Mouse (Mus musculus): Measurements from ENCODE around the gene Cacna1a. TPM values are rescaled to one million over a fixed set of nuclear protein-coding genes. Genes with fewer than 3 reads are reported as not detected.

The Cacna1a gene
- total RNA-seq (2015) (1.8 and 3.3 TPM in 2 replicates), total RNA-seq (2017) (0.21 and 1.6 TPM in 2 replicates)

DNA sequence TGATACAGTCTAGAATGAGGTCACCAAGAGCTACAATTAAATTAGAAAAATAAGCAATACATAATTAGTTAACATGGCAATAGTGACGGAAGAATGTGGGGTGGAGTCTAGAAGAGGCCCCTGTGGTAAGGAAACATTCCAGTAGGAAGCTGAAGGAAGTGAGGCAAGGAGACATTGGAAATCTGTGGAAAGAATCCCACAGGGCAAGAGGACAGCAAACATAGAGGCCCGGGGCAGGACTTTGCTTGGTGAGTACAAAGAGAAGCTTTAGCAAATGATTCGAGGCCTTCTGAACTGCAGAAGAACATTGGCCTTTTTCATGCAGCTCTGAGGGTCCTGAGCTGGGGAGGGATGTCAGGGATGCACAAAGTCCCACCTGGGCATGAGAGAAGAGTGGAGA lies at the start of gene Cacna1a:
TSS of gene Cacna1a (plus strand) at position 166 of the 400 bp plus-strand sequence.
- ATAC-seq (replicated peaks; ENCODE audit: poor library complexity): no peak

DNA sequence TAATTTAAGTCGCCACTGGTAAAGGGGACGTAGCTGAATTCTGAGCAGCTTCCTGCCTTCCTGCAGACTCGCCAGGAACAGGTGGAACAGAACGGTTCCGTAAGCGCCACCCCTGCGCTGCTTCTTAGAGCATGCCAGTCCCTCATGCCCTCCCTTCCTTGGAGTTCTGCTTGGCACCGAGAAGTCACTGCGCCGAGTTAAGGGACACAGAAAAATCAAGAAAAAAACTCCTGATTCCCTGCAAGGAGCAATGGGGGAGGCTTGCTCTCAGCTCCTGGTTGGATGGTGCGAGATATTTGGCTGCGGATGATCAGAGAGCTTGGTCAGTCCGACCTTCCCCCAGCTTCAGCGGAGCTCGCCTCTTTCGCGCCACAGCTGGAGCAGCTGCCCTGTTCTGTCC lies 49.7 kb upstream of the Cacna1a start:
- ATAC-seq (replicated peaks; ENCODE audit: poor library complexity): no peak

DNA sequence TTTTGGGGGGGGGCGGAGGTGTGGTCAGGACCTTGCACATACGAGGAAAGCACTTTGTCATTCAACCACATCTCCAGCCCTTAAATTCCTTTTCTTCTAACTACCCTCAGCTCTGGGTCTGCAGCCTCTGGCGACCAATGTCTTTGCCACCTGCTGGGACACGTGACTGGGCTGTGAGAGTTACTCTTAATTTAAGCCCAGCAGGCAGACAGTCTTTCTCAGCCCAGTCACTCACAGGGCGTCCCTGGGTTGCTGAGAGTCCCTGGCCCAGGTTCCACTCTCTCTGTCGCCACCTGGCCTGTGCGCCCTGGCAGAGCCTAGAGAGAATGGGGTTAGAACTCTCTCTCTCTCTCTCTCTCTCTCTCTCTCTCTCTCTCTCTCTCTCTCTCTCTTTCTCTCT lies 48.9 kb upstream of the Cacna1a start:
- ATAC-seq (replicated peaks; ENCODE audit: poor library complexity): no peak

DNA sequence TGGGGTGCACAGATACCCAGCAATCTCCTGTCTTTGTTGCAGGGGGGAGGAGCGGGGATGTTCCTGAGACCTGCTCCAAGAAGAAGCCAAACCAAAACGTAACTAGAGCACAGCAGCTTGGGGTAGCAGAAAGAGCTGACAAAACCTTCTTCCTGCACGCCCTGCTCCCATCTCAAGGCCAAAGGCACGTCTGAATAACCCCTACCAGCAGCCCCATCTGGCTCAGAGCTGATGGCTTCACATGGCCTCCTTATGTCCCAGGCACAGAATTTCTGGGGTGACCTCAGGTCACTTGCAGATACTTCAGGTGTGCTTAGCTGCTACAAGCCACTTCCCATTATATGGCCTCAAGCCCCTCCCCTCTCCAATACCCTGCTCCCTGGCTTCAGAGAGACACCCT lies 48.4 kb upstream of the Cacna1a start:
- ATAC-seq (replicated peaks; ENCODE audit: poor library complexity): no peak

DNA sequence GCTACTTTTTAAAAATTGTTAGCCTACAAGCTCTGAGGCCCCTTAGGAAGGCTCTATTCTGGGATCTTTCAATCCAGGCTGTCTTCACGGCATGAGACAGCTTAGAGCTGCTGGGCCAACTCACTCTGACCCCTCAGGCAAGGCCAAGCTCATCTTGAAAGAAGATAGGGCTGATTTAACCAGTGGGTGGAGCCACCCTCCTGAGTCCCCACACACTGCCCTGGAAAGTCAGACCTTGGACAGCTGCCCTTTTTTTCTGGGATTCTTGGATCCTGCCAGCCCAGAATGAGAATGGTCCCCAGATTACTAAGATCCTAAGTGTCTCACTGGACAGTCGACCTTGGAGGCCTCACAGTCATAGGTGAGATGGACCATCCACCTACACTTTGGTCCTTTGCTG lies 47.6 kb upstream of the Cacna1a start:
- ATAC-seq (replicated peaks; ENCODE audit: poor library complexity): no peak

DNA sequence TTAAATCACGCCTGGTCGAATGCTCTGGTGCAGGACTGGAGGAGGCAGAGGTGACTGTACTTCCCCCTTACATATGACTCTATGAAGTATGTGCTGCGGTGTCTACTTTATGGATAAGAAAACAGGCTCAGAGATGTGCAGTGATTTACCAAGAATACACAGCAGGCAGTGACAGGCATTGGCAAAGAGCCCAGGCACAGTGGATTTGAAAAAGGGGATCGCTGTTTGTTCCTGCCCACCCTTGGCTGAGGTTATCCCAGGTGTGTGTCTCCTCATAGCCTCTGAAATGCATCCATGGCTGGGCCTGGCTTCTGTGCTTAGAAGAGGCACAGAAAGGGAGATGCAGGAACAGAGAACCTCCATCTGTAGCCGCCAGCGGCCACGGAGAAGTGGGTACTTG lies 42.7 kb upstream of the Cacna1a start:
- no peak for ATAC-seq (replicated peaks; ENCODE audit: poor library complexity)

DNA sequence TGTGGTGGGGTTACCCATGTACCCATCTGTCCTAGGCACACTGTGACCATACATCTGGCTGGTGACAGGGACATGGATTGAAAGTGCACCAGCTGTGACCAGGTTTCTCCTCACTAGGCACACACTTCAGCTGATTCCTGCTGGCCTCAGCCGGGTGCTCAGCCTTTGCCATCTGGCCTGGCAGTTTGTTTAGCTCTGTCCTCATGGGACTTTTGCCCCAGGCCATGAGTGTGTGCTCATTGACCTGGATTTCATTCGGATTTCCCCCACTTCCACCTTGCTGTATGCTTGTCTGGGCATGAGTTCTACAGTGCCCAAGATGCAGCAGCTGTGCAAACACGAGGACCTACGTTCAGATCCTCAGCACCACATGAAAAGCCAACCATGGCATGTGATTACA lies 41.8 kb upstream of the Cacna1a start:
- no peak for ATAC-seq (replicated peaks; ENCODE audit: poor library complexity)

DNA sequence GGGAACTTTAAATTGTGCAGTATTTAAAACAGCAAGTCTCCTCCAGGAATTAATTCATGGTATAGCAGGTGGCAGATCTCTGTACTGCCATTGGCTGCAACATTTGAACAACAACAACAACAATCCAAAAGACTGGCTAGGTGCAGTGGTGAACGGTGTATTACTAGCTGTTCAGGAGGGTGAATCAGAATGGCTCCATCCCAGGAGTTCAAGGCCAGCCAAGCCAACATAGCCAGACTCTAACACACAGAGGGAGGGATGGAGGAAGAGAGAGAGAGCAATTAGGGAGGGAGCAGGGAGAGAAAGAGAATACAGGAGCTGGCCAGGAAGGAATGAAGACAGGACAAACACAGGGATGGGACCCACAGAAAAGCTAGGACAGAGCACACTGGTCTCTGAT lies 38.7 kb upstream of the Cacna1a start:
- no peak for ATAC-seq (replicated peaks; ENCODE audit: poor library complexity)

DNA sequence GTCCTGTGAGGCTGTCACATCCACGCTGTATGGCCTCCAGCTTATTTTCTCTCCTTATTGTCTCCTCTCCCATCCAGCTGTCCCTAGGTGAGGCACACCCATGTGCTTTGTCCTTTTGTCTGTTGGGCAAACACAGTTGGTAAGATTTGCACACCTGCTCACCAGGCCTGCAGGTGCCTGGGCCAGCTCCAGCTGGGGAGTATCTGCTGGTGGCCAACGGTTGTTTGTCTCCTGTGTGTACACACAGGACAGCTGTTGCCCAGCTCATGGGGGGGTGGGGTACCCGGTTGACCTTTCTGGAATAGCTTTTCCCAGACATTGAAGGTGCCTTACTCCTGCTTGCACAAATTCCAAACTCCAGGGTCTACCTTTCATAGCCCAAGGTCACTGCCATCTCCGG lies 37.3 kb upstream of the Cacna1a start:
- no peak for ATAC-seq (replicated peaks; ENCODE audit: poor library complexity)

DNA sequence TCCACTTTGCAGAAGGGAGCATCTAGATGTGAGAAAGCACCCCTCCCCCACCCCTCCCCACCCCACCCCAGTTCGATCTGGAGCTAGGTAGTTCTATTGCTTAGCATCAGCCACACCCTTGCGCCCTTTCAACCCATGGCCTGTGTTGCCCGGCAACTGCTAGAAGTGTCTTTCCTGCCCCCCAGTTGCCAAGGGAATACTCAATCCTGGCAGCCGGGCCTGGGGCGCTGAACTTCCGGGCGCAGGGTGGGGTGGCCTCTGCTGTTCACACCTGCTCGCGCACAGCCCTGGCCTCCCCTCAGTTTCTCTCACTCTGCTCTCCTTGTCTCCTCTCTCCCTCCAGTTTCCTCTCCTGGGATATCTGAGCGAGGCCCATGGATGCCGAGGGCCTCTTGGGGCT lies 31.8 kb upstream of the Cacna1a start:
- ATAC-seq (replicated peaks; ENCODE audit: poor library complexity): no peak

DNA sequence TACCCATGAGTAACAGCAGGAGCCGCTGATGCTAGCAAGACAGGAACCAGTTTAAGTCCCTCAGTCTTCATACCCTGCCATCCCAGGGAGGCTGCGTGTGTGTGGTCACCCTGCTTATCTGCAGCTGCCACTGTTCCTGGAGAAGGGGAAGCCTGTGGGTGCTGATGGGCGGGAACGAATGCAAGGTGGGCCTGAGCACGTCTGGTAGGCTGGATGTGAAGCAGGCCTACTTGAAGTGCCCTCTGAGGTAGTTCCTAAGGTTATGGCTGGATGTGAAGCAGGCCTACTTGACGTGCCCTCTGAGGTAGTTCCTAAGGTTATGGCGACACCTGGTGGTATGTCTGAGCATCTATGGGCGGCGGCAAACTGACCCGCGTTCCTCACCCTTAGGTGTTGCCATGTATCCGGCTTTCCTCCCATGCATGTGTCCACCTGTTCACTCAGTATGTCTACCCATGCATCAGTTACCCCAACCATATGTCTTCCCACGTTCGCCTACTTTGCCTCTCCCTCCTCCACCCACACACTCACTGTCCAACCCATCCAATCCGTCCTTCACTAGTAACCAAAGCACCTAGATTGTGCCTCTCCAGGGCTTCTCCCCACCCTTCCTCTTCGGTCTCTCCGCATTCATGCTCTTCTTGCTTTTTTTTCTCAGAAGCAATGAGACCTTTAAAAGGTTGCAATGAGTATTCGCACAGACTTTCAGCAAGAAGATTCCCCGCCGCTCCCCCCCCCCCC lies 30.4 kb upstream of the Cacna1a start:
- peak; percentile 98 for ATAC-seq (replicated peaks; ENCODE audit: poor library complexity)

DNA sequence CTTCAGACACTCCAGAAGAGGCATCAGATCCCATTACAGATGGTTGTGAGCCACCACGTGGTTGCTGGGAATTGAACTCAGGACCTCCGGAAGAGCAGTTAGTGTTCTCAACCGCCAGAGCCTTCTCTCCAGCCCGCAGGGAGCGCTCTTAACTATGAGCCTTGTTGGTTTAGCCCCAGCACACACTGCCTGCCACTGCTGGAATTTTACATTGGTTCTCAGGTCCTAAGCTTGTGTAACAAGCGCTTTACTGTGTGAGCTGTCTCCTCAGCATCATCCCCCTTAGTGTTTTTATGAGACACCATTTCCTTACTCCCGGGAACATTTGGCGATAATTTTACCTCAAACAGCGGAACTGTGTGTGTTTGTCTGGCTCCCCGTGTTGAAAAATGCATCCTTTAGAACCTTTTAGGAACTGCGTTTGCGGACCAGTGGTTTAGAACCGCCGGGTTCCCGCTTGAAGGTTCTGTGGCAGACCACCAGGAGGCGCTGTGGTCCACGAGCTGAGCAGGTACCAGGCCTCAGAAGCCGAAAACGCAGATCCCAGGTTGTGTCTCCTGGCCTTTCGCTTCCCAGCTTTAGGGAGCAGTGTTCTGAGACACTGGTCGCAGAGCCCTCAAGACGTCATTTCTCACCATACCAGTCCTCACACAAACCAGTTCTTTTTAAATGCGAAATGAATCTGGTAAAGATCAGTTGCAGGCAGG lies 24.7 kb upstream of the Cacna1a start:
- peak; percentile 87 for ATAC-seq (replicated peaks; ENCODE audit: poor library complexity)

DNA sequence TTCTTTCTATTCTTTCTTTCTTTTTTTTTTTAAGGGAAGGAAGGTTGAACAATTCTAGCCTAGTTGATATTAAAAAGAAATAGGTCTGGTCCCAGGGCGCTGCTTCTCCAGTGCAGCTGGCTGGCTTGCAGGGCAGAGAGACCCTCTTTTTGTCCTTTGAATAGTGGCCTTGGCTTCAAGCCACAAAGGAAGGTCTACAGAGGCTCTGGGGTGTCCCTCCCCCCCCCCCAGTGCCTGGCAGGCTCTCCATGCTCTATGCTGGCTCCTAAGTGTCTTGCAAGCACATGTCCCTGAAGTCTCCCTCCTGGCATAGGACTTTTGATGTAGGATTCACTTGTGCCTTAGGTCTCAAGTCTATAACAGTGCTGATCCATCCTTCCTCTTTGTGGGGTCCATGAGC lies 23.0 kb upstream of the Cacna1a start:
- ATAC-seq (replicated peaks; ENCODE audit: poor library complexity): no peak

DNA sequence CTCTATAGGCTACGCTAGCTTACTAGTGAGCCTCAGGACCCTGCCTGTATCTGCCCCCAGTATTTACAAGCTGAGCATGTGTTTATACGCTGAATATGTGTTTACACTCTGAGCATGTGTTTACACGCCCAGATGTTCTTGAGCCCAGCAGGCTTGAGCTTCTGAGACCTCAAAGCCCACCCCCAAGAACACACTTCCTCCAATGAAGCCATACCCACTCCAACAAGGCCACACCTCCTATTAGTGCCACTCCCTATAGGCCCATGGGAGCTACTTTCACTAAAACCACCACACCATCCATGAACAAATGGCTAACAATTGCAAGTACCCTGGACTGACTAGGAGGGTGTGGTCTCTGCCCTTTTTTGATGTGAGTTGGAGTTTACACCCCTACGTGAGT lies 17.3 kb upstream of the Cacna1a start:
- ATAC-seq (replicated peaks; ENCODE audit: poor library complexity): no peak

DNA sequence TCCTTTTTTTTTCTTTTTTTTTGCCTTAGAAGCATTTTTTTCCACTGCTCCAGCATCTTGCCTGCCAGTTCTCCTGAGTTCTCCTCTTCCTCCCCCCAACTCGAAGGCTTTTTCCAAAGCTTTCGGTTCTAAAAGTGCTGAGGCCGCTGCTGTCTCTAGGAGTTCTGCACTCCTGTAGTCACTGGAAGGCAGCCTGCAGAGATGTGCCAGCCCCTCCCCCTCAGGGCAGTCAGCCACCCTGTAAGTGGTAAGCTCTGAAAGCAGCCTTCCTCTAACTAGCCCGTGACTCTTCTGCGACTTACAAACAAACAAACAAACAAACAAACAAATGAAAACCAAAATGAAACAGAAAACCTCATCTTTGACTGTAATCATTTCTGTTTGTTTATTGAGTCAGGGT lies 13.2 kb upstream of the Cacna1a start:
- no peak for ATAC-seq (replicated peaks; ENCODE audit: poor library complexity)

DNA sequence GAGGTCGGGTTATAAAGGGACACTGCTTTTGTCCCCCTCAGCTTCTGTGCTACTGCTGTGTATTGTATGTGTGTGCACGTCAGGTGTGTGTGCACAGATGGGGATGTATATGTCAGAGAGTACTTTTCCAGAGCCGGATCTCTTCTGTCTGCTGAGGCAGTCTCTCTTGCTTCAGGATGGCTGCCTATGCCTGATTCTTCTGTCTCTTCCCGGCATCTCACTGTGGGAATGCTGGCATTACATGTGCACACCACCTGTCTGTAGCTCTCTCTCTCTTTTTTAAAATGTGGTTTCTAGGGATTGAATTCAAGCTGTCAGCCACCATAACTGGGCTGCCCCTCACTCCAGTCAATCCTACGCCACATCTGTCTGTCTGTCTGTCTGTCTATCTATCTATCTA lies 12.4 kb upstream of the Cacna1a start:
- ATAC-seq (replicated peaks; ENCODE audit: poor library complexity): no peak

DNA sequence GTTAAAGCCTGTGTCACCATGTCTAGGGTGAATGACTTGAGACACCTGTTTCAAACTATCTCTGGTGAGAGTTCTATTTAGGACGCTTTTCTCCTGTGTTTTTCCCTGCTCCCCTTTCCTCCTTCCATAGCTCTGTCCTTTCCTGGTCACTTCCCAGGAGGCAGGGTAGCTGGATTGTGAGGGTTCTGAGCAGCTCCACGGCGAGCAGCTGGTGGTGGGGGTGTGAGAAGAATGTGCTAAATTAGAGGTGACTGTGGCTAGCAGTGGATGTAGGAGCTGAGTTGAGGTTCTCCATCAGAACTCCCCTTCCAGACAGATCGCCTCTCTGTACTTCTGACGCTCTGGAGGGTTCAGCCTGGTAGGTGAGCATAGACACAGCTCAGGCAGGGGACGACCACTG lies 11.7 kb upstream of the Cacna1a start:
- ATAC-seq (replicated peaks; ENCODE audit: poor library complexity): no peak

DNA sequence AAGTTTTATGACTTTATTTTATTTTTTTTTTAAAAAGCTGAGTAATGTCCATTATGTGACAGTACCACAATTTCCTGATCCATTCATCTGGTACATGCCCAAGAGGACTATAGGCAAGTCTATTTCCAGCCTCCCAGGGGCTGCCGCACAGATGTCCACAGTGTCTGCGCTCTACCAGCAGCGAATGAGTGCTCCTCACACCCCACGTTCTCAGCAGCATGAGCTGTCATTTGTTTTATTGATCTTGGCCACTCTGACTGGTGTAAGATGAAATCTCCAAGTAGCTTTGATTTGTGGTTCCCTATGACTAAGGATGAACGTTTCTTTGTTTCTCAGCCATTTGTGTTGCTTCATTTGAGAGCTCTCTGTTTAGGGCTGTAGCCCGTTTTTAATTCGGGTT lies 6.6 kb upstream of the Cacna1a start:
- no peak for ATAC-seq (replicated peaks; ENCODE audit: poor library complexity)

DNA sequence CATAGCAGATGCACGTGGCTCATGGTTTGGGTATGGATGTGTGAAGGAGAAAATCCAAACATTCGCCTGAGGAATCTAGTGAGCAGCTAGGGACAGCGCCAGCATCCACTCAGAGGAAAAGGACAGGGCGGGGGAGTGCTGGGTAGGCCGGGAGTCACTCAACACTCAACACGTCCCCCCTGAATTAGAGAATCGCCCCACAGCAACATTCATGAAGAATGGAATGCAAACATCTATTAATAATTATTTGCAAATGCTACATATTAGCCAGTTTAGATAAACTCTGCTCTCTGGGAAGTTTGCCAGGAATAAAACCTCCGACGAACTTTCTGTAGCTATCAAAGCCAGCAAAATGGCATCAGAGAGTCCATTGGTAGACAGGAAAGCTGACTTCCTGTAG lies 533 bp downstream of the Cacna1a start:
- ATAC-seq (replicated peaks; ENCODE audit: poor library complexity): no peak

DNA sequence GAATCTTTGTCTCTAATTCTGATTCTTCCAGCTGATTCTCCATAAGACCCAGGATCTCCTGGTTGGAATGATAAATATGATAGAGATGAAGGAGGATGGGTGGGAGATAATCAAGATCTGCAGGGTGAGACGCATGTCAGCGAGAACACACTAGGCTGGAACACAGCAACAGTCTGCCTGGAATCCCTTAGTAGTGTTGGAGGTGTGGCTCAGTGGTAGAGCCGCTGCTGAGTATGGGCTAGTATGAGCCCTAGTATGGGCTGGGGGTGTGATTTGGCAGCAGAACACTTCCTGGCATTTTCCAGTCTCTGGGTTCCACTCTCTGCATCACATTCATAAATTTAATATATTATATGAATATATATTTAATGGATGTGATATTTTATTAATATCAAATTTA lies 933 bp downstream of the Cacna1a start:
- no peak for ATAC-seq (replicated peaks; ENCODE audit: poor library complexity)

DNA sequence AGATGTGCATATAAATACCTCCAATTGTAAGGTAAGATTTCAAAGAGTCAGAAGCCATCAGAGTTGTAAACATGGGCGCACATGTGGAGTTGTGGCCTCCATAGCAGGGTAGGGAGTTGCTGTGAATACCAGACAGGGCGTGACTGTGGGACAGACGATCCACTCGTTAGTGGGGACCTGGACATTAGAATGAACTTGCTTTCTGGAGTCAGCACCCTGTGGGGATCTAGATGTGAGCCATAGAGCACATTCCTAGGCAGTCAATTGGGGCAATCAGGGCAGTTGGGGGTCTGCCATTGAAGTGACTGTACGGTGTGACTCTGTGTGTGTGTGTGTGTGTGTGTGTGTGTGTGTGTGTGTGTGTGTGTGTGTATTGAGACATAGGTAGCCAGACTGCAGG lies 3.4 kb downstream of the Cacna1a start:
- ATAC-seq (replicated peaks; ENCODE audit: poor library complexity): no peak

DNA sequence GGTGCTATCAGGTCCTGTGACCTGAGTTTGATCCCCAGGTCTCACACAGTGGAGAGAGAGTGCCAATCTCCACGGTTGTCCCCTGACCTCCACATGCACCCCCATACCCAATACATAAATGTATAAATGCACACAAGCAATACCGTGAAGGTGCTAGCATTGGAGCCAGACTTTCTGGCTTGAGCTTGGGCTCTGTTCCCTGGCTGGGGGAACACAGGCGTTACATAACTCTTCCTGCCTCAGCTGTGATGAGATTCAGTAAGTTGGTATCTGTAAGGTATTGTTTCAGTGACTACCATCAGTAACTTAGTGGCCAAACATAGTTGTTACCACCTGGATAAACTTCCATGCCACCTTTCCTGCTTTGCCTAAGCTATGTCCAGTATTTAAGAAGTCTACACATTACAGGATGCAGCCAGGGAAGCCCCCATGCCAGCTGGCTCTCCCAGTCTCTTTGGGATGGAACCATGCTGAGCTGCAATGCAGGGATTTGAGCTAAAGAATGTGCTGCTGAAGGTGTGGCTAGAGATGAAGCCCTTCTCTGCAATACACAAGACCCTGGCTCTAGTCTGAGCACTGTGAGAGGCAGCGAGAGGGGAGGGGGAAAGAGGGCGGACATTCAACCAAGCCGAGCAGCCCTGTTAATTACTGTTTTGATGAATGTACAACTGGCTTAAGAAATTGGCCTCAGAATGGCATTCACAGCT lies 7.7 kb downstream of the Cacna1a start:
- ATAC-seq (replicated peaks; ENCODE audit: poor library complexity): no peak
